Mouse (Mus musculus): Measurements from ENCODE around the gene Arfgef3. TPM values are rescaled to one million over a fixed set of nuclear protein-coding genes. Genes with fewer than 3 reads are reported as not detected.

The Arfgef3 gene
- polyA plus RNA-seq, 1 experiment from 2014 or later: 7.9 TPM

DNA sequence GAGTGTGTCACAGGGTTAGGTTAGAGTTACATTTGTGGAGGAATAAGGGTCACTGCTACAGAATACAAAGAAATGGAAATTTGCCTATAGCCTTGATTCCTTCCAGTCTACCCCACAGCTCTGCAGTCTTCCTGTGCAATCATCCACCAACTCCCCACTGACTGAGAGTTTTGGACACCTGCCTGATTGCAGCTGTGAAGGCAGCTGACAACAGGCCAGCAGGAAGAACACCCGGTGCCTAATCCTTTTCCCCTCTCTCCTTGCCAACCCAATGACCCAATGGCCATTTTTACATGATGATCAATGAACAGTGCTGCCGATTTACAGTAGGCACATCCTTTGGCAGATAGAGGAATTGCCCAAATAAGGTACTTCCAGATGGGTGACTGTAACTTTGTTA lies 43.6 kb downstream of the Arfgef3 start:
- Histone ChIP-seq H3K4me1 (ENCODE audit: control insufficient read depth, insufficient read depth, low read length) (0 out of 2 replicates have a peak, but pooled peaks cover 4% of the 10 kb centered on the region), H3K9ac (ENCODE audit: low read depth, low read length) (no peak overlapping the region), H3K27me3 (ENCODE audit: control insufficient read depth, insufficient read depth, low read depth, low read length) (no peaks in the 10 kb centered on the region), H3K36me3 (ENCODE audit: control insufficient read depth, insufficient read depth, low read length) (peaks cover 8% of the 10 kb centered on the region; the same call in 1 of the 2 replicates), H3K27ac (ENCODE audit: low read length) (no peak overlapping the region), H3K9me3 (replicated peaks; ENCODE audit: control insufficient read depth, low read length, poor library complexity, severe bottlenecking) (no peaks in the 10 kb centered on the region), H3K4me2 (ENCODE audit: low read length) (no peak overlapping the region), H3K4me3 (ENCODE audit: low read depth, low read length) (no peak overlapping the region)
- WGBS: 59% methylated on average over 2 of the region's 2 CpGs
- ATAC-seq: no peak

DNA sequence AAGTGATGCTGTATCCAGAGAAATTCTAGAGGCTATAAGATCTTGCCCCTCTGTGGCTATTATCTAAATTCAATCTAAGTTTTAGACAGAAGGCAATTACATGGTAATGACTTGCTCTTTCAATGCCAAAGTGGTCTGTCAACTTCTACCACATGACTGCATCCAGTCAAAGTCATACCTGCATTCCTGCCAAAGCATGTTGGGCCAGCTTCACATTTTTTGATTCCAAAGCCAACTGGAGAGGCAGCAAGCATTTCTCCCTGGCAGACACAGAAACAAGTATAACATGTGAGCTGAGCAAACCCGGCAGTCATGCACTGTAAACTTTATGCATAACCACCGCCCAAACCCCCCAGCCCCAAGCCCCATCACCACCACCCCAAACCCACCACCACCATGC lies 44.6 kb downstream of the Arfgef3 start:
- Histone ChIP-seq H3K36me3 (ENCODE audit: control insufficient read depth, insufficient read depth, low read length) (peaks cover 9% of the 10 kb centered on the region; the same call in 1 of the 2 replicates), H3K9me3 (replicated peaks; ENCODE audit: control insufficient read depth, low read length, poor library complexity, severe bottlenecking) (no peaks in the 10 kb centered on the region), H3K4me2 (ENCODE audit: low read length) (no peak overlapping the region), H3K27me3 (ENCODE audit: control insufficient read depth, insufficient read depth, low read depth, low read length) (no peaks in the 10 kb centered on the region), H3K4me1 (ENCODE audit: control insufficient read depth, insufficient read depth, low read length) (0 out of 2 replicates have a peak, but pooled peaks cover 4% of the 10 kb centered on the region), H3K9ac (ENCODE audit: low read depth, low read length) (no peak overlapping the region), H3K4me3 (ENCODE audit: low read depth, low read length) (no peak overlapping the region), H3K27ac (ENCODE audit: low read length) (no peak overlapping the region)
- no peak for ATAC-seq
- WGBS: 96% methylated on average over 2 of the region's 2 CpGs

GRCm38 (mm10) chr10:18696461-18696860 lies 47.3 kb downstream of the Arfgef3 start:
- Histone ChIP-seq H3K27ac (ENCODE audit: low read length) (no peak overlapping the region), H3K9ac (ENCODE audit: low read depth, low read length) (no peak overlapping the region), H3K9me3 (replicated peaks; ENCODE audit: control insufficient read depth, low read length, poor library complexity, severe bottlenecking) (no peaks in the 10 kb centered on the region), H3K4me1 (ENCODE audit: control insufficient read depth, insufficient read depth, low read length) (0 out of 2 replicates have a peak, but pooled peaks cover 4% of the 10 kb centered on the region), H3K4me2 (ENCODE audit: low read length) (no peak overlapping the region), H3K4me3 (ENCODE audit: low read depth, low read length) (no peak overlapping the region), H3K27me3 (ENCODE audit: control insufficient read depth, insufficient read depth, low read depth, low read length) (no peaks in the 10 kb centered on the region), H3K36me3 (ENCODE audit: control insufficient read depth, insufficient read depth, low read length) (peaks cover 9% of the 10 kb centered on the region; the same call in 1 of the 2 replicates)
- WGBS: 24% methylated on average over 6 of the region's 6 CpGs
- ATAC-seq: no peak

DNA sequence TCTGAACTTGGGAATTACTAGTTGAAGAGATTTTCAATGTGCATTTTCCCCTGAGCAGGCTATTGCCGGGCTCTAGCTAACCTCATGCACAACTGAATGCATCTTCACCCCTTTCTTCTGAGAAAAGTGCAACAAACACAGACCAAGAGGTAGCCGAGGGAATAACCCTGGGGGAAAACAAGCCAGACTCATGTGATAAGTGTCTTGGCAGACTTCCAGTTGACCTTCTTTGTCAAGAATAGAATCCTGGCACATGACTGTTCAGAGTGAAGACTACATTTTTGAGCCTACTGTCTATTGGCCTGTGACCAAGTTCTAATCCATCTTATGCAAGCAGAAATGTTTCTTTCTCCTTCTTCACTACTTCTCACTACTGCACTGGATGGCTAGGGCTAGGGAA lies 55.5 kb downstream of the Arfgef3 start:
- Histone ChIP-seq H3K27ac (ENCODE audit: low read length) (no peak overlapping the region), H3K4me2 (ENCODE audit: low read length) (no peak overlapping the region), H3K9me3 (replicated peaks; ENCODE audit: control insufficient read depth, low read length, poor library complexity, severe bottlenecking) (no peaks in the 10 kb centered on the region), H3K27me3 (ENCODE audit: control insufficient read depth, insufficient read depth, low read depth, low read length) (no peaks in the 10 kb centered on the region), H3K9ac (ENCODE audit: low read depth, low read length) (no peak overlapping the region), H3K4me1 (ENCODE audit: control insufficient read depth, insufficient read depth, low read length) (no peaks in the 10 kb centered on the region), H3K4me3 (ENCODE audit: low read depth, low read length) (no peak overlapping the region), H3K36me3 (ENCODE audit: control insufficient read depth, insufficient read depth, low read length) (no peaks in the 10 kb centered on the region)
- whole genome bisulfite sequencing: 51% methylated on average over 2 of the region's 2 CpGs
- ATAC-seq: no peak

GRCm38 (mm10) chr10:18681385-18681954 lies 62.3 kb downstream of the Arfgef3 start:
- no peaks in the 10 kb centered on the region for H3K4me1 ChIP-seq (ENCODE audit: control insufficient read depth, insufficient read depth, low read length)
- no peak overlapping the region for H3K9ac ChIP-seq (ENCODE audit: low read depth, low read length)
- ATAC-seq: peak; percentile 56; the same call in 1 of the 2 replicates
- H3K36me3 ChIP-seq (ENCODE audit: control insufficient read depth, insufficient read depth, low read length): no peaks in the 10 kb centered on the region; the same call in 1 of the 2 replicates
- H3K4me3 ChIP-seq (ENCODE audit: low read depth, low read length): no peak overlapping the region
- no peak overlapping the region for H3K4me2 ChIP-seq (ENCODE audit: low read length)
- no peaks in the 10 kb centered on the region for H3K27me3 ChIP-seq (ENCODE audit: control insufficient read depth, insufficient read depth, low read depth, low read length)
- H3K27ac ChIP-seq (ENCODE audit: low read length): no peak overlapping the region
- 86% methylated on average over 2 of the region's 2 CpGs for WGBS
- no peaks in the 10 kb centered on the region for H3K9me3 ChIP-seq (replicated peaks; ENCODE audit: control insufficient read depth, low read length, poor library complexity, severe bottlenecking)

DNA sequence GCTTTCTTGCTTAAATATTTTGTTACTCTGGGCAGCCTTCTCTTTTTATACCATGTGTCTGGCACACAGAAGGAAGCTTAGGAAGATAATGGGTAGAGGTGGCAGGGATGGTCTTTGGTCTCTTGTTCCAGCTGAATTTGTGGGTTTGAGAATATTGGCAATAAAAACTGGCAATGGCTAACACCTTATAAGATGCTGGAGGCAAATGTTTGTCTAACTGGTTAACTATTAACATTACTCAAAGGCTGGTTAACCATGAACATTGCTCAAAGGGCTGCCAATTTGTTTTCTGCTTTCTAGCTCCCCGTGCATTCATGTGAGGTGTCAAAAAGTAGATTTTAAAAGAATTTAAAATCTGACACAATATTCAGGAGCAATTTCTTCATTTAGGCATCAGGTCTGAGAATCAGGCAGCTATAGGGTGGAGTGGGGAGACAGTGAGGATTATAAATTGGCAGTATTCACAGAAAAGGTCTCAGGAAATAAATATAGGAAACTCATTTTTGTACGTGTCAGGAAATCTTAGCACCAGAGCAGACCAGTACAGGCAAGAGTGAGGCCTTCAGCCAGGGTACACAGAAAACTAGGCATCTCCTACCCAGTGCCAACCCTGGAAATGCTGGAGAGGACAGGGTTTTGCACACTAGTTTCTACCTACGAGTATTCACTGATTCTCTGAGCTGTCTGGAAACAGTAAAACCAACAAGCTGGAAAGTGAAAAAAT lies 62.9 kb downstream of the Arfgef3 start:
- H3K4me1 ChIP-seq (ENCODE audit: control insufficient read depth, insufficient read depth, low read length): no peaks in the 10 kb centered on the region
- H3K27ac ChIP-seq (ENCODE audit: low read length): no peak overlapping the region
- H3K27me3 ChIP-seq (ENCODE audit: control insufficient read depth, insufficient read depth, low read depth, low read length): no peaks in the 10 kb centered on the region
- H3K36me3 ChIP-seq (ENCODE audit: control insufficient read depth, insufficient read depth, low read length): peaks cover 6% of the 10 kb centered on the region; the same call in 1 of the 2 replicates
- ATAC-seq: no peak
- no peak overlapping the region for H3K9ac ChIP-seq (ENCODE audit: low read depth, low read length)
- no peaks in the 10 kb centered on the region for H3K9me3 ChIP-seq (replicated peaks; ENCODE audit: control insufficient read depth, low read length, poor library complexity, severe bottlenecking)
- H3K4me3 ChIP-seq (ENCODE audit: low read depth, low read length): no peak overlapping the region
- WGBS: 82% methylated on average over 3 of the region's 3 CpGs
- no peak overlapping the region for H3K4me2 ChIP-seq (ENCODE audit: low read length)

- Histone ChIP-seq H3K36me3 (ENCODE audit: control insufficient read depth, insufficient read depth, low read length) (peaks cover 23% of the 10 kb centered on the region), H3K9ac (ENCODE audit: low read depth, low read length) (no peak overlapping the region), H3K27me3 (ENCODE audit: control insufficient read depth, insufficient read depth, low read depth, low read length) (no peaks in the 10 kb centered on the region), H3K4me2 (ENCODE audit: low read length) (no peak overlapping the region), H3K4me3 (ENCODE audit: low read depth, low read length) (no peak overlapping the region), H3K27ac (ENCODE audit: low read length) (no peak overlapping the region), H3K9me3 (replicated peaks; ENCODE audit: control insufficient read depth, low read length, poor library complexity, severe bottlenecking) (no peaks in the 10 kb centered on the region), H3K4me1 (ENCODE audit: control insufficient read depth, insufficient read depth, low read length) (no peaks in the 10 kb centered on the region)
- 91% methylated on average over 4 of the region's 4 CpGs for WGBS
- ATAC-seq: no peak
Observed at GRCm38 (mm10) chr10:18678836-18679235, 64.9 kb downstream of the Arfgef3 start.

GRCm38 (mm10) chr10:18664794-18665193 lies 79.0 kb downstream of the Arfgef3 start:
- no peaks in the 10 kb centered on the region for H3K4me1 ChIP-seq (ENCODE audit: control insufficient read depth, insufficient read depth, low read length)
- no peak overlapping the region for H3K4me2 ChIP-seq (ENCODE audit: low read length)
- no peak overlapping the region for H3K27ac ChIP-seq (ENCODE audit: low read length)
- H3K9me3 ChIP-seq (replicated peaks; ENCODE audit: control insufficient read depth, low read length, poor library complexity, severe bottlenecking): no peaks in the 10 kb centered on the region
- WGBS: 96% methylated on average over 11 of the region's 11 CpGs
- no peak for ATAC-seq
- H3K27me3 ChIP-seq (ENCODE audit: control insufficient read depth, insufficient read depth, low read depth, low read length): no peaks in the 10 kb centered on the region
- H3K36me3 ChIP-seq (ENCODE audit: control insufficient read depth, insufficient read depth, low read length): peaks cover 14% of the 10 kb centered on the region
- H3K9ac ChIP-seq (ENCODE audit: low read depth, low read length): no peak overlapping the region
- no peak overlapping the region for H3K4me3 ChIP-seq (ENCODE audit: low read depth, low read length)

GRCm38 (mm10) chr10:18664016-18664415 lies 79.7 kb downstream of the Arfgef3 start:
- H3K4me2 ChIP-seq (ENCODE audit: low read length): no peak overlapping the region
- H3K36me3 ChIP-seq (ENCODE audit: control insufficient read depth, insufficient read depth, low read length): peaks cover 22% of the 10 kb centered on the region
- H3K9ac ChIP-seq (ENCODE audit: low read depth, low read length): no peak overlapping the region
- H3K4me1 ChIP-seq (ENCODE audit: control insufficient read depth, insufficient read depth, low read length): no peaks in the 10 kb centered on the region
- no peaks in the 10 kb centered on the region for H3K9me3 ChIP-seq (replicated peaks; ENCODE audit: control insufficient read depth, low read length, poor library complexity, severe bottlenecking)
- H3K4me3 ChIP-seq (ENCODE audit: low read depth, low read length): no peak overlapping the region
- no peaks in the 10 kb centered on the region for H3K27me3 ChIP-seq (ENCODE audit: control insufficient read depth, insufficient read depth, low read depth, low read length)
- no peak overlapping the region for H3K27ac ChIP-seq (ENCODE audit: low read length)
- 82% methylated on average over 2 of the region's 2 CpGs for WGBS
- ATAC-seq: no peak
